Mouse (Mus musculus): ENCODE measurements at regions not wholly inside any gene's neighbourhood (a gene's known extent, or its start where the extent isn't known, plus 50 kb on each side); places are given as distances from the start of the nearest gene placed in this dataset.
A peak's percentile ranks its signal among the peaks of the same experiment; 100 is the strongest.

GRCm38 (mm10) chr8:57705957-57706356, 53.1 kb upstream of the Galnt7 start:
- no peak overlapping the region for H3K4me3 ChIP-seq (ENCODE audit: low read depth, low read length)
- H3K4me2 ChIP-seq (ENCODE audit: low read depth), result no peak overlapping the region
- no peaks in the 10 kb centered on the region; the same call in 1 of the 2 replicates for H3K9me3 ChIP-seq (ENCODE audit: low read length)
- no peak for TF ChIP-seq CTCF (IDR thresholded peaks at IDR 0.05; ENCODE audit: low read depth)
- WGBS, result 36% methylated on average over 4 of the region's 4 CpGs
- no peaks in the 10 kb centered on the region for H3K36me3 ChIP-seq (ENCODE audit: insufficient read depth)
- H3K27ac ChIP-seq (ENCODE audit: low read depth, low read length), result no peak overlapping the region
- ATAC-seq (no peak), DNase-seq (no peak)
- no peaks in the 10 kb centered on the region for H3K4me1 ChIP-seq (ENCODE audit: insufficient read depth)
- no peak overlapping the region for H3K9ac ChIP-seq
- H3K27me3 ChIP-seq (ENCODE audit: insufficient read depth, low read length), result no peaks in the 10 kb centered on the region

GRCm38 (mm10) chr8:57704161-57704560, 51.3 kb upstream of the Galnt7 start:
- Histone ChIP-seq H3K9ac (no peak overlapping the region), H3K9me3 (ENCODE audit: low read length) (no peaks in the 10 kb centered on the region; the same call in 1 of the 2 replicates), H3K27ac (ENCODE audit: low read depth, low read length) (no peak overlapping the region), H3K4me3 (ENCODE audit: low read depth, low read length) (no peak overlapping the region), H3K27me3 (ENCODE audit: insufficient read depth, low read length) (no peaks in the 10 kb centered on the region), H3K4me1 (ENCODE audit: insufficient read depth) (no peaks in the 10 kb centered on the region), H3K36me3 (ENCODE audit: insufficient read depth) (no peaks in the 10 kb centered on the region), H3K4me2 (ENCODE audit: low read depth) (no peak overlapping the region)
- no peak for TF ChIP-seq CTCF (IDR thresholded peaks at IDR 0.05; ENCODE audit: low read depth)
- DNase-seq, result no peak
- 85% methylated on average over 3 of the region's 3 CpGs for WGBS
- ATAC-seq, result no peak

GRCm38 (mm10) chr8:57702407-57703113, 49.7 kb upstream of the Galnt7 start:
- Histone ChIP-seq H3K36me3 (ENCODE audit: insufficient read depth) (no peaks in the 10 kb centered on the region), H3K27me3 (ENCODE audit: insufficient read depth, low read length) (no peaks in the 10 kb centered on the region), H3K9ac (no peak overlapping the region), H3K4me3 (ENCODE audit: low read depth, low read length) (no peak overlapping the region), H3K27ac (ENCODE audit: low read depth, low read length) (no peak overlapping the region), H3K4me1 (ENCODE audit: insufficient read depth) (no peaks in the 10 kb centered on the region), H3K9me3 (ENCODE audit: low read length) (no peaks in the 10 kb centered on the region; the same call in 1 of the 2 replicates), H3K4me2 (ENCODE audit: low read depth) (no peak overlapping the region)
- peak; percentile 45; the same call in 1 of the 2 replicates for ATAC-seq
- TF ChIP-seq CTCF (IDR thresholded peaks at IDR 0.05; ENCODE audit: low read depth), result no peak
- 64% methylated on average over 7 of the region's 7 CpGs for WGBS
- no peak for DNase-seq

Data from forebrain, postnatal 0 days (tissue).